Mouse (Mus musculus): ENCODE data around the gene Cda. TPM values are rescaled to one million over a fixed set of nuclear protein-coding genes. Genes with fewer than 3 reads are reported as not detected.

The Cda gene
- total RNA-seq, 2 experiments from 2014 or later, result 6.9 to 15.0 TPM

- no peak for DNase-seq
These were observed 887 bp upstream of the Cda start for GRCm38 (mm10) chr4:138368498-138369260.

DNA sequence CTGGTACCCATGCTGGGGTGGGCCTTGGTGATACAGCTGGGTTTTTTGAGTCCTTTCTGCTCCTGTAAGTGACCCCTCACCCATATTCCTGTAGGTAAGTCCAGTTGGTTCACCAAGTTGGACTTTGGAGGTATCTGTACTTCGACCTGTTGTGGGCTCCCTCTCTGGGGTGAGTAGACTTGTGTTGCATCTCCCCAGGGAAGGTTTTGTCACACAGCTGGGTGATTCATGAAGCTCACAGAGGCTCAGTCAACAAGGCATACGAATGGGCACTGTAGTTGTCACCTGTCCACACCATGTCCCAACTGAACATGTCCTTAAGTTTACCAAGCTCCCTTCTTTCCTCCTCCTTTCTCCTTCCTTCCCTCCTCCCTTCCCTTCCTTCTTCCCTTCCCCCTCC, 1.2 kb downstream of the Cda start:
- DNase-seq, result no peak

DNA sequence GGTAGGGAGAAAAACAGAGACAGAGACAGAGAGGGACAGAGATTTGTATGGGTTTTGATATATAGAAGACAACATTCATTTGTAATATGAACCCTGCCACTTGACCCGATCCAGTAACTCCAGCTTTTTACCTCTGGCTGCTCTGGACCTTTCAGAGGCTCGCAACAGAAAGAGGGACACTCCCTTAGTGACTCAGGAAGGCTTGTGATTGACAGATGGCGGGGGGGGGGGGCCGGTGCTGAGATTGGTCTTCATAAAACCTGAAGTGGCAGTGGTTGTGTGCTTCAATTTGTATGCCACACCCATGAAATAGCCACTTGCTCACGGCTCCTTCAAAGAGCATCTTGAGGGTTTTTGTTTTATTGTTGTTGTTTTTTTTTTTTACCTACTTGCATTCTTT, 4.3 kb downstream of the Cda start:
- DNase-seq, result no peak

DNA sequence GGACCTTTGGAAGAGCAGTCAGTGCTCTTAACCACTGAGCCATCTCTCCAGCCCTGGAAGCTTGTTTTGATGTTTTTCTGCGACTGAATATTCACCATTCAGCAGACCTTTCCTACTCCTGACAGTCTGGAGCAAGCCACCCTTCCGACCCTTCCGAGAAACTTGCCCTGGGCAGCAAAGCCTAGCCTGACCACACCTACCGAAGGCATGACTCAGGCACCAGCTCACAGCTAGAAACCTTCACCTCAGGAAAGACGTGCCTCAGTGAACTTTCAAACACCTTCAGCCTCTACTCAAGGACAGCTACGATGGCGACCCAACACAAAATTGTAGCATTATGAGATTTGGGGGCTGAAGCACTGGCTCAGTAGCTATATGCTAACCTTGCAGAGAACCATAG, 4.9 kb downstream of the Cda start:
- peak in 1 of 2 experiments; percentile 51 for DNase-seq

DNA sequence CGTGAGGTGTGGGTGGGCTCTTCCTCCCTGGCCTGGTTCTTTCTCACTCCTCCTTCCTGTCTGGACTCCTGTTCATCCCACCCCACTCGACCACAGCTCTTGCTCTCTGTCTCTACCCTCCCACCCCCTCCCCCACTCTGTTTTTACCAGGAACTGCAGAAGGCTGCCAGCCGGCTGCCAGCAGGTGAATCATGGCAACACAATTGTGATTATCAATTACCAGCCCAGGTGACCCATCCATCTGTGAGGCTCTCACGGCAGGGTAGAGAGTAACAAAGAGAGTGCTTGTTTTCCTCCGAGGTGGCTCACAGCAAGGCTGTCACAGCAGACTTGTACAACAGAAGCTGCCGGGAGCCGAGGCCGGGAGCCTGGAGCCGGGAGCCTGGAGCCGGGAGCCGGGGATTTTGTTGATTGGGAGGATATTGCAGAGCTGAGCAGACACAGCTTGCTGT, 6.4 kb downstream of the Cda start:
- DNase-seq, result no peak

DNA sequence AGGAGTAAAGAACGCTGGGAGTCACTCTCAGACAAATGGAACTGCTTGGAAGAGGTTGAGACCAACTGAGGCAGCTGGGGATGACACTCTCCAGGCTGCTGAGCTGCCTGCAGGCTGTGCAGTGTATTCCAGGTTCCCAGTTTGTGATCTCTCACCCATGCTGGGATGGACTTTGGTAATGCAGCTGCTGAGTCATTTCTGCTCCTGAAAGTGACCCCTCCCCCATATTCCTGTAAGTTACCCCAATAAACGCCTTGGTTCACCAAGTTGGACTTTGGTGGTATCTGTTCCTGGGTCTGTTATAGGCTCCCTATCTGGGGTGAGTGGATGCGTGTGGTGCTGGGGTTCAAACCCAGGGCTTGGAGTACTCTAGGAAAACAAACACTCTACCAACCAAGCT, 9.6 kb downstream of the Cda start:
- DNase-seq, result no peak

DNA sequence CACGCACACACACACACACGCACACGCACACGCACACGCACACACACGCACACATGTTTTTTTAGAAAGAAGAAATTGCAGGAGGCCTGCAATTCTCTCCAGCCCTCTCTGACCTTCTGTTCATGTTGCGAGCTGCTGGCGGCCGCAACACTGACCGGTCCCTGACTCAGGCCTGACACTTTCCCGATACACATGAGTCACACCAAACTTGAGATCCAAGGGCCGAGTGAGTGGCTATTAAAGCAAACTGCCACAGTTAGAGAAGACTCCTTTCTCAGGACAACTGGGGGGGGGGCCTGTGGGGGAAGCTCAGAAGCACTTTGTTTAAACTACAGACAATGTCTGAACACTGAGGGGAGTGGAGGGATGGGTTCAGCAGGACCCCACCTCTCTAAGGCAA, 11.2 kb downstream of the Cda start:
- DNase-seq, result peak; percentile 68 to 76

GRCm38 (mm10) chr4:138356141-138356540, 11.7 kb downstream of the Cda start:
- no peak for DNase-seq

GRCm38 (mm10) chr4:138355496-138355895, 12.3 kb downstream of the Cda start:
- DNase-seq, result no peak

GRCm38 (mm10) chr4:138353438-138354171, 14.2 kb downstream of the Cda start:
- DNase-seq, result peak; percentile 34 to 58

GRCm38 (mm10) chr4:138352692-138353091, 15.1 kb downstream of the Cda start:
- no peak for DNase-seq

DNA sequence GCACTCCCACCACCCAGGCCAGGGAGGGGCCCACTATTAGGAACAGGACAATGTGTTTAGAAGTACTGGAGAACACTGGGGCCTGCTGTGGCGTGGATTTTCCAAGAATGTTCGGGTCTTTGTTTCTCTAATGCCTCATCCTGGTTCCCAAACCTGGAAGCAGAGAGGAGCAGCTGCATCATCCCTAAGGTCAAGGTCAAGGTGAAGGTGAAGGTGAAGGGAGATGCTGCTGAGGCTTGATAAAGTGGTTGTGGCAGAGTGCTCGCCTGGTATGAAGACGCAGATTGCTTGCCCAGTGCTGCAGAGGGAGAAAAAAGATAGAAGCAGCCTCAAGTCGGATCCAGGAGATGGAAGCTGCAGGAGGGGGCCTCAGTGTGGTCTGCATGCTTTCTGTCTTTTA, 16.0 kb downstream of the Cda start:
- DNase-seq, result no peak

DNA sequence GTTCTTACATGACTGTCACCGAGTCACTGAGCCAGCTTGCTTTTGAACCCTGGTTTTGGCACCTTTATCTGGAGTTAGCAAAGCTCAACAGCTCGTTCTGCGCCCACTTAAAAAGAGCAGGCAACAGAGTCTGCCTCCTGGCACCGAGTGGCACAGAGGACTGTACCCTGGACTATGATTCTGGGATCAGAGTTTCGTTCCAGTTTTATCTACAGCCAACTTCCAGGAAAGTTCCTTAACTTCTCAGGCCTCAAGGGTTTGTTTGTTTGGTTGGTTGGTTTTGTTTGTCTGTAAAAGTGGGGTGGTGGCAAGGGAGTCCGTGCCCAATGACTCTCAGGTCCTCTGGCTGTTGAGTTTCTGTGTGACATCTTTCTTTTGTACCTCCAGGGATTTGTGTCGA, 19.1 kb downstream of the Cda start:
- no peak for DNase-seq

GRCm38 (mm10) chr4:138347280-138347679, 20.5 kb downstream of the Cda start:
- DNase-seq, result no peak

- peak; percentile 73 to 76 for DNase-seq
These were observed 22.8 kb downstream of the Cda start for GRCm38 (mm10) chr4:138344891-138345545.

DNA sequence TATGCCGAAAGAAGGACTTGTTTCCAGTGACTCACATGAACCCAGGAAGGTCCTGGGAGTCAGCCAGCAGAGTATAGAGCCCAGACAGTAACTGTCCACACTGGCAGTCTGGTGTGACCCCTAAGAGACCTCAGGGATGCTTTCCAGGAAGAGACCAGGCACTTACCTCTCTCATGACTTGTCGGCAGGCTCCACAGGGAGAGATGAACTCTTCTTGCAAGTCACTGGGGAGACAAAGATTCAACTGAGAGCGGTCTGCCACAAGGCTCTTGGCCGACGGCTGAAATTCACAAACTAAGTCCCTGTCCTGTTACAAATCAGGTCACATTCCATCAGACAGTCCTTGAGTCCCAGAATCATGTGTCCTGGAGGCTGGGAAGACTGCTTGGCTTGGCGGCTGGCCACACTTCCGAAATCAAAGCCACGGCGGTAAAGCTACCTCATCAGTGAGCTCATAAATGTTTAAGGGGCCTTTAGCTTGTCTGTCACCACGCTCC, 24.4 kb downstream of the Cda start:
- DNase-seq, result peak; percentile 81 to 84

DNA sequence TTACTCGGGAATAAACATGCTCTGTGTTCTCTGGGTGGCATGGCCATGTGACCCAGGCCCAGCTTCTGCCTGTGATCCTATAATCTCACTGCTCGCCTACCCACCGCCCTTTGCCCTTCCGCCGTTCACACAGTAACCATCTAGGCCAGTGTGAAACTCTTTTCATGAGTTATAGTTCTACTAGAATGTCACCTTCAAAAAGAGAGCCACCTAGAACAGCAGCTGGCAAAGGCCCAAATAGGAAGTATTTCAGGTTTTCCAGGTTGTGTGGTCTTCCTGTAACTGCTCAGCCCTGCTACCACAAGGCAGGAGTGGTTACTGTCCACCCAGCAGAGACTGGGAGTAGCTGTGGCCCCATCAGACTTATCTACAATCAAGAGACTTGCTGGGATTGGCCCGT, 25.0 kb downstream of the Cda start:
- DNase-seq, result no peak

- no peak for DNase-seq
These were observed 25.7 kb downstream of the Cda start for GRCm38 (mm10) chr4:138342048-138342447.

- no peak for DNase-seq
These were observed 26.4 kb downstream of the Cda start for GRCm38 (mm10) chr4:138341393-138341792.

DNA sequence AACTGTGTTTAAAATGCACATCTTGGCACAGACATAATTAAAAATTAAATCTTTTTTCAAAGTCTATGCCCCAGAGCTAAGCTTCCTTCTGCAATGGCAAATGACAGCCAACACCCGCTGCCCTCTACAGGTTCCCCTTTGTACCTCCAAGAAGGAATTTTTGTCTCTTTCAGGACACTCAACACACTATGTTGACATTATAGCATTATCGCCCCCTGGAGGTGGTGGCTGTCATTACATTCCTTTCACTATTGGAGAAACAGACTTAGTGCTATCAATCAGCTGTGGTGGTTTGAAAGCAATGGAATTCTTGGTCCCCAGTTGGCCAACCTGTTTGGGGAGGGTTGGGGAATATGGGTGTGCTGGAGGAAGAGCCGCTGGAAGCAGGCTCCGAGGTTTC, 27.8 kb downstream of the Cda start:
- peak; percentile 58 to 60 for DNase-seq

GRCm38 (mm10) chr4:138337341-138337740, 30.5 kb downstream of the Cda start:
- DNase-seq, result no peak

GRCm38 (mm10) chr4:138336876-138337275, 30.9 kb downstream of the Cda start:
- no peak for DNase-seq

- no peak for DNase-seq
These were observed 32.1 kb downstream of the Cda start for GRCm38 (mm10) chr4:138335648-138336047.
